Comparison of ENCODE assay signal across 21 mouse cellular contexts in the genomic region with DNA sequence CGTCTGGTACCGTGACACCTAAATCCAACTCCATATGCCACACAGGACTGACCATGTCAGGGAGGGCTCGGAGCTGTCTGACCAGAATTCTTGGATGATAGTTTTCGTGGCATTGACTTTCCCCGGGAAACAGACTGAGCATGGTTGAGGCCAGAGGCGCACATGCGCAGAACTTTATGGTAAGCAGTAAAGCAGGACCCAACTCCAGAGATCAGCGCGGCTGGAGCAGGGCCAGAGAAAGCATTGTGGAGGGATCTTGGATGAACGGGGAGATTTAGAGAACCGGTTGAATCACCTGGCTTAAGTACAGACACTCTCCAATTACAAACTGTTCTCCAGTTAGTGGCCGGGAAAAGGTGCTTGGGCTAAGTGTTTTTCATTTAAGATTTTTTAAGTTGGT.
A peak's percentile ranks its signal among the peaks of the same experiment; 100 is the strongest.
DNase-seq lines count a peak whose midpoint lies in the region; ATAC-seq and TF ChIP-seq lines count a peak whose summit lies in the region.
"Had no signal": no experiment of that assay in that cellular context is flagged by ENCODE, and none has a peak within 500 bp of the region (broad histone marks: within the 10 kb centered on the region; RNA-seq: fewer than 3 reads in every experiment).

No protein-coding gene starts in this region.

- no peak for TF ChIP-seq CTCF in lung, postnatal 0 days (IDR thresholded peaks at IDR 0.05)

- peak overlapping the region; percentile 9; the same call in 1 of the 2 replicates for H3K27ac ChIP-seq in forebrain, embryonic 12.5 days
- H3K27ac ChIP-seq in forebrain, embryonic 11.5 days (ENCODE audit: low read depth, low read length): no peak overlapping the region
- H3K27ac ChIP-seq in lung, postnatal 0 days (ENCODE audit: low read length): no peak overlapping the region
- H3K27ac ChIP-seq: embryonic facial prominence, embryonic 12.5 days; heart, embryonic 10.5 days; hindbrain, embryonic 10.5 days had no signal

- no peak for TF ChIP-seq EP300 in lung, postnatal 0 days (IDR thresholded peaks at IDR 0.05)

- H3K27me3 ChIP-seq in forebrain, embryonic 12.5 days: no peaks in the 10 kb centered on the region
- H3K27me3 ChIP-seq in forebrain, embryonic 11.5 days (ENCODE audit: control insufficient read depth, insufficient read depth, low read length): no peaks in the 10 kb centered on the region
- H3K27me3 ChIP-seq in lung, postnatal 0 days (replicated peaks; ENCODE audit: insufficient read depth, low read length): no peaks in the 10 kb centered on the region
- H3K27me3 ChIP-seq: embryonic facial prominence, embryonic 12.5 days had no signal

- no peak for DNase-seq in forebrain, embryonic 11.5 days (ENCODE audit: low spot score)
- DNase-seq in lung, postnatal 0 days (ENCODE audit: low spot score): no peak
- no peak for DNase-seq in lung, postnatal 14 days
- DNase-seq in gonadal fat pad, adult 2 months (ENCODE audit: low read depth): peak; percentile 85
- DNase-seq in ovary, postnatal 14 days (ENCODE audit: low spot score): no peak
- DNase-seq in frontal cortex, adult 2 months (ENCODE audit: extremely low spot score in 1 of 2, low spot score in 1 of 2): no peak
- DNase-seq: adrenal gland, adult 2 months; cerebellum, adult 9-11 months; gastrocnemius, postnatal 25 days; kidney, adult 9 months; kidney, postnatal 36 days; layer of hippocampus, adult 9-11 months; liver; lung, postnatal 4 days had no signal

- WGBS in forebrain, embryonic 12.5 days: 84% methylated on average over 12 of the region's 12 CpGs
- 88% methylated on average over 12 of the region's 12 CpGs for whole genome bisulfite sequencing in forebrain, embryonic 11.5 days
- WGBS in lung, postnatal 0 days: 60% methylated on average over 12 of the region's 12 CpGs

- H3K4me2 ChIP-seq in forebrain, embryonic 12.5 days: no peak overlapping the region
- H3K4me2 ChIP-seq in forebrain, embryonic 11.5 days (ENCODE audit: low read depth, low read length, severe bottlenecking): no peak overlapping the region
- H3K4me2 ChIP-seq in lung, postnatal 0 days (replicated peaks; ENCODE audit: low read depth, low read length): peak overlapping the region; percentile 17; the same call in 1 of the 2 replicates
- H3K4me2 ChIP-seq: embryonic facial prominence, embryonic 12.5 days had no signal

- H3K4me1 ChIP-seq in forebrain, embryonic 12.5 days: peaks cover 44% of the 10 kb centered on the region
- H3K4me1 ChIP-seq in forebrain, embryonic 11.5 days (replicated peaks; ENCODE audit: control insufficient read depth, insufficient read depth, low read length): peaks cover 13% of the 10 kb centered on the region
- no peaks in the 10 kb centered on the region for H3K4me1 ChIP-seq in lung, postnatal 0 days (ENCODE audit: insufficient read depth, low read depth, low read length)

- no peak for ATAC-seq in forebrain, embryonic 12.5 days (ENCODE audit: low FRiP score)
- no peak for ATAC-seq in forebrain, embryonic 11.5 days (replicated peaks; ENCODE audit: low FRiP score)
- ATAC-seq in lung, postnatal 0 days: no peak; the same call in 1 of the 2 replicates
- no peak for ATAC-seq in cerebellum, adult (ENCODE audit: insufficient number of reproducible peaks, low FRiP score, low TSS enrichment)
- ATAC-seq: CD4-positive, CD25-positive, alpha-beta regulatory T cell, adult 4 months; inflammation-experienced regulatory T-cells, adult 6 months had no signal

- no peak overlapping the region for H3K4me3 ChIP-seq in forebrain, embryonic 12.5 days (replicated peaks)
- H3K4me3 ChIP-seq in forebrain, embryonic 11.5 days (ENCODE audit: low read depth, low read length): no peak overlapping the region
- H3K4me3 ChIP-seq in lung, postnatal 0 days (ENCODE audit: low read depth, low read length): no peak overlapping the region
- H3K4me3 ChIP-seq: embryonic facial prominence, embryonic 12.5 days; heart, embryonic 10.5 days; hindbrain, embryonic 10.5 days had no signal

- no peaks in the 10 kb centered on the region for H3K9me3 ChIP-seq in forebrain, embryonic 12.5 days
- no peaks in the 10 kb centered on the region for H3K9me3 ChIP-seq in forebrain, embryonic 11.5 days (ENCODE audit: control insufficient read depth, low read length)
- H3K9me3 ChIP-seq in lung, postnatal 0 days (ENCODE audit: low read length): no peaks in the 10 kb centered on the region
- H3K9me3 ChIP-seq: embryonic facial prominence, embryonic 12.5 days; heart, embryonic 10.5 days; hindbrain, embryonic 10.5 days had no signal

- no peak overlapping the region for H3K9ac ChIP-seq in forebrain, embryonic 12.5 days
- no peak overlapping the region for H3K9ac ChIP-seq in forebrain, embryonic 11.5 days (ENCODE audit: low read length)
- no peak overlapping the region for H3K9ac ChIP-seq in lung, postnatal 0 days (replicated peaks; ENCODE audit: low read depth)
- H3K9ac ChIP-seq: embryonic facial prominence, embryonic 12.5 days had no signal

- H3K36me3 ChIP-seq in forebrain, embryonic 12.5 days (replicated peaks): peaks cover 4% of the 10 kb centered on the region; the same call in 1 of the 2 replicates
- no peaks in the 10 kb centered on the region for H3K36me3 ChIP-seq in forebrain, embryonic 11.5 days (ENCODE audit: control insufficient read depth, insufficient read depth, low read length)
- H3K36me3 ChIP-seq in lung, postnatal 0 days (ENCODE audit: insufficient read depth, low read length): no peaks in the 10 kb centered on the region
- H3K36me3 ChIP-seq: embryonic facial prominence, embryonic 12.5 days; heart, embryonic 10.5 days; hindbrain, embryonic 10.5 days had no signal
